Comparison of ENCODE assay signal across 13 mouse cellular contexts in genomic region chr14:115551996-115552395, GRCm38 (mm10).
"Had no signal": no experiment of that assay in that cellular context is flagged by ENCODE, and none has a peak within 500 bp of the region (broad histone marks: within the 10 kb centered on the region; RNA-seq: fewer than 3 reads in every experiment).

No protein-coding gene starts in this region.

- DNase-seq: cerebellum, adult 9-10 months; cerebellum, adult 9-11 months; cerebellum, postnatal 36 days; embryo, embryonic 11 days; forebrain, postnatal 0 days; gastrocnemius, adult 2 months; gastrocnemius, postnatal 10 days; gastrocnemius, postnatal 14 days; gastrocnemius, postnatal 25 days; gastrocnemius, postnatal 36 days; heart, adult 11 months; heart, adult 18-20 months; heart, adult 2 months had no signal
